ENCODE assay signal across 17 mouse cellular contexts in the genomic region with DNA sequence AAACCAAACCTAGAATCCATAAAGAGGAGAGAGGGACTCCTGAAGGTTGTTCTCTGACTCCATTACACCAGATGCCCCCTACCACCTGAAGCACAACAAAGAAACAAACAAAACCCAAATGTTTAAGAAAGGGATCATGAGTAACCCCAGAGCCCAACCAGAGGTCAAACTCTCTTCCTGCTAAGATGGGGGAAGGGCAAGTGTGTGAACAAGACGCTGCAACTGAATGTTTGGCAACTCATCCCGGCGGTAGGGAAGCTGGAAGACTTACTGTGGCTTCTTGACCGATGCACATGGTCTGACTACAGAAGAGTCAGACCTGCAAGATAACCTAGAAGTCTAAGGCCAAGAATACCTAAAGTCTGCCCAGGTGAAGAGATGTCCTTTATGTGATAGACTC. TPM values are rescaled to one million over a fixed set of nuclear protein-coding genes. Genes with fewer than 3 reads are reported as not detected.
A peak's percentile ranks its signal among the peaks of the same experiment; 100 is the strongest.
DNase-seq lines count a peak whose midpoint lies in the region; ATAC-seq lines count a peak whose summit lies in the region.
"Had no signal": no experiment of that assay in that cellular context is flagged by ENCODE, and none has a peak within 500 bp of the region (broad histone marks: within the 10 kb centered on the region; RNA-seq: fewer than 3 reads in every experiment).

No protein-coding gene starts in this region.

- H3K9me3 ChIP-seq in heart, embryonic 15.5 days (replicated peaks): no peaks in the 10 kb centered on the region
- H3K9me3 ChIP-seq: liver, embryonic 12.5 days; midbrain, embryonic 15.5 days; neural tube, embryonic 12.5 days had no signal

- H3K4me1 ChIP-seq in heart, embryonic 15.5 days (replicated peaks): peaks cover 73% of the 10 kb centered on the region

- no peak for ATAC-seq in heart, embryonic 15.5 days (replicated peaks; ENCODE audit: insufficient number of reproducible peaks, insufficient read depth, low FRiP score, low read depth)
- ATAC-seq: hindbrain, embryonic 16.5 days; liver, embryonic 12.5 days; midbrain, embryonic 15.5 days; Patski had no signal

- 47% methylated on average over 4 of the region's 4 CpGs for WGBS in heart, embryonic 15.5 days

- H3K27ac ChIP-seq in heart, embryonic 15.5 days: peak overlapping the region; percentile 76
- H3K27ac ChIP-seq: liver, embryonic 12.5 days; midbrain, embryonic 15.5 days; neural tube, embryonic 12.5 days had no signal

- DNase-seq in adrenal gland, adult 2 months: peak; percentile 28
- no peak for DNase-seq in adrenal gland, postnatal 10 days
- DNase-seq in heart, postnatal 4 days: no peak
- DNase-seq in lung, postnatal 36 days: peak; percentile 51
- DNase-seq in lung, adult 18-20 months: no peak
- DNase-seq in c-Kit-positive CD71-positive TER-119-positive erythroid progenitor cells, embryonic 14.5 days (ENCODE audit: low spot score): no peak
- no peak for DNase-seq in spleen, adult 18-20 months
- DNase-seq: cerebellum, adult 8-10 months; kidney, adult 8-10 months; right cerebral cortex, postnatal 25 days; thymus, adult 18-20 months had no signal

- H3K36me3 ChIP-seq in heart, embryonic 15.5 days: no peaks in the 10 kb centered on the region
- H3K36me3 ChIP-seq: liver, embryonic 12.5 days; midbrain, embryonic 15.5 days had no signal

- no peak overlapping the region for H3K4me3 ChIP-seq in heart, embryonic 15.5 days
- H3K4me3 ChIP-seq: liver, embryonic 12.5 days; midbrain, embryonic 15.5 days; neural tube, embryonic 12.5 days had no signal

- H3K27me3 ChIP-seq in heart, embryonic 15.5 days: no peaks in the 10 kb centered on the region
- H3K27me3 ChIP-seq: liver, embryonic 12.5 days; midbrain, embryonic 15.5 days; neural tube, embryonic 12.5 days; Patski had no signal

- H3K9ac ChIP-seq in heart, embryonic 15.5 days: no peak overlapping the region
- H3K9ac ChIP-seq: liver, embryonic 12.5 days; midbrain, embryonic 15.5 days; neural tube, embryonic 12.5 days had no signal

- H3K4me2 ChIP-seq in heart, embryonic 15.5 days: no peak overlapping the region
- H3K4me2 ChIP-seq: liver, embryonic 12.5 days; midbrain, embryonic 15.5 days; neural tube, embryonic 12.5 days had no signal

RNA-seq across cellular contexts. Expression of gene Bmf, which starts 12.3 kb away (rescaled TPM):
- total RNA-seq in adrenal gland, adult 2 months (2021): 10 to 100 TPM in 1 of 2 experiments, 1 to 10 TPM in 1; 8.9 to 15.9 TPM
- 29.6 and 31.1 TPM in 2 replicates for polyA plus RNA-seq in adrenal gland, adult 2 months (2012; rRNA removed)
- 10 to 100 TPM; 18.6 to 23.1 TPM for total RNA-seq in adrenal gland, postnatal 10 days (2021)
- polyA plus RNA-seq in heart, embryonic 15.5 days (2015; fragmentation: Nextera tagmentation; extraction: Ambion mirVana): 1.9 and 3.8 TPM in 2 replicates
- 1 to 10 TPM; 4.2 to 7.6 TPM for total RNA-seq in heart, postnatal 4 days (2021)

RNA-seq across cellular contexts. Expression of gene Srp14, which starts 57.7 kb away (rescaled TPM):
- total RNA-seq in adrenal gland, adult 2 months (2021): 100 to 1,000 TPM; 181 to 246 TPM
- polyA plus RNA-seq in adrenal gland, adult 2 months (2012; rRNA removed): 45.7 and 48.2 TPM in 2 replicates
- 100 to 1,000 TPM; 139 to 146 TPM for total RNA-seq in adrenal gland, postnatal 10 days (2021)
- 194 and 204 TPM in 2 replicates for polyA plus RNA-seq in heart, embryonic 15.5 days (2015; fragmentation: Nextera tagmentation; extraction: Ambion mirVana)
- total RNA-seq in heart, postnatal 4 days (2021): 100 to 1,000 TPM; 104 to 111 TPM

Comparison
In these comparisons a context has a peak if more than half of its experiments do, and no peak if none do; other contexts are left out.
1. DNase-seq: peak in adrenal gland, adult 2 months (single experiment) and lung, postnatal 36 days (single experiment); none in adrenal gland, postnatal 10 days (single experiment), heart, postnatal 4 days (single experiment), lung, adult 18-20 months (0 of 2), c-Kit-positive CD71-positive TER-119-positive erythroid progenitor cells, embryonic 14.5 days (single experiment) and spleen, adult 18-20 months (0 of 2).